9 mouse cellular contexts compared by ENCODE assay signal in genomic region chr9:69334106-69334505, GRCm38 (mm10).
A peak's percentile ranks its signal among the peaks of the same experiment; 100 is the strongest.
DNase-seq lines count a peak whose midpoint lies in the region; ATAC-seq and TF ChIP-seq lines count a peak whose summit lies in the region.
"Had no signal": no experiment of that assay in that cellular context is flagged by ENCODE, and none has a peak within 500 bp of the region (broad histone marks: within the 10 kb centered on the region; RNA-seq: fewer than 3 reads in every experiment).

No protein-coding gene starts in this region.

- no peak overlapping the region for H3K27ac ChIP-seq in limb, embryonic 14.5 days (replicated peaks; ENCODE audit: low read depth, low read length)
- H3K27ac ChIP-seq in limb, embryonic 10.5 days = no peak overlapping the region
- no peak overlapping the region for H3K27ac ChIP-seq in hindbrain, embryonic 14.5 days
- H3K27ac ChIP-seq: hindbrain, embryonic 10.5 days had no signal

- no peaks in the 10 kb centered on the region for H3K9me3 ChIP-seq in limb, embryonic 14.5 days (ENCODE audit: control insufficient read depth, low read length)
- no peaks in the 10 kb centered on the region for H3K9me3 ChIP-seq in limb, embryonic 10.5 days (replicated peaks)
- no peaks in the 10 kb centered on the region for H3K9me3 ChIP-seq in hindbrain, embryonic 14.5 days (ENCODE audit: control insufficient read depth, low read length)
- H3K9me3 ChIP-seq: hindbrain, embryonic 10.5 days had no signal

- no peaks in the 10 kb centered on the region for H3K27me3 ChIP-seq in limb, embryonic 14.5 days (ENCODE audit: control insufficient read depth, insufficient read depth, low read length)
- peaks cover 4% of the 10 kb centered on the region; the same call in 1 of the 2 replicates for H3K27me3 ChIP-seq in limb, embryonic 10.5 days (ENCODE audit: low read depth, poor library complexity, severe bottlenecking)
- H3K27me3 ChIP-seq in hindbrain, embryonic 14.5 days (ENCODE audit: control insufficient read depth, insufficient read depth, low read length) = no peaks in the 10 kb centered on the region

- no peak overlapping the region for H3K4me2 ChIP-seq in limb, embryonic 14.5 days (replicated peaks; ENCODE audit: low read depth, low read length, severe bottlenecking)
- no peak overlapping the region for H3K4me2 ChIP-seq in hindbrain, embryonic 14.5 days (replicated peaks)

- H3K36me3 ChIP-seq in limb, embryonic 14.5 days (ENCODE audit: control insufficient read depth, insufficient read depth, low read length) = no peaks in the 10 kb centered on the region
- H3K36me3 ChIP-seq in limb, embryonic 10.5 days = no peaks in the 10 kb centered on the region
- no peaks in the 10 kb centered on the region for H3K36me3 ChIP-seq in hindbrain, embryonic 14.5 days (replicated peaks; ENCODE audit: control insufficient read depth, insufficient read depth)
- H3K36me3 ChIP-seq: hindbrain, embryonic 10.5 days had no signal

- WGBS in limb, embryonic 14.5 days = 40% methylated on average over 8 of the region's 8 CpGs
- 88% methylated on average over 8 of the region's 8 CpGs for WGBS in limb, embryonic 10.5 days
- 49% methylated on average over 8 of the region's 8 CpGs for WGBS in hindbrain, embryonic 14.5 days

- peak; percentile 33 for DNase-seq in embryo, embryonic 11 days
- DNase-seq in embryo, embryonic 9.5 days (ENCODE audit: extremely low spot score) = no peak
- DNase-seq in limb, embryonic 14.5 days (ENCODE audit: low spot score) = peak; percentile 77
- DNase-seq in limb, embryonic 10.5 days (ENCODE audit: low spot score) = no peak
- DNase-seq in 3T3-L1 (ENCODE audit: low read depth, low spot score) = peak; percentile 51
- DNase-seq in kidney, postnatal 10 days = peak; percentile 41
- no peak for DNase-seq in hindbrain, embryonic 14.5 days (ENCODE audit: low spot score)
- DNase-seq in right cerebral cortex, postnatal 36 days (ENCODE audit: low spot score in 2 of 2) = no peak

- H3K4me3 ChIP-seq in limb, embryonic 14.5 days (replicated peaks; ENCODE audit: low read length) = no peak overlapping the region
- no peak overlapping the region for H3K4me3 ChIP-seq in limb, embryonic 10.5 days
- H3K4me3 ChIP-seq in hindbrain, embryonic 14.5 days (replicated peaks; ENCODE audit: low read length) = no peak overlapping the region
- H3K4me3 ChIP-seq: hindbrain, embryonic 10.5 days had no signal

- peaks cover 16% of the 10 kb centered on the region for H3K4me1 ChIP-seq in limb, embryonic 14.5 days (ENCODE audit: control insufficient read depth, insufficient read depth, low read length)
- peaks cover 31% of the 10 kb centered on the region for H3K4me1 ChIP-seq in limb, embryonic 10.5 days
- H3K4me1 ChIP-seq in hindbrain, embryonic 14.5 days (replicated peaks; ENCODE audit: control insufficient read depth, insufficient read depth, low read length) = no peaks in the 10 kb centered on the region

- TF ChIP-seq POLR2A in limb, embryonic 14.5 days (IDR thresholded peaks at IDR 0.05; ENCODE audit: borderline replicate concordance, extremely low read depth, insufficient read depth, insufficient read length) = no peak

- no peak for ATAC-seq in limb, embryonic 14.5 days (ENCODE audit: low FRiP score, low read depth)
- ATAC-seq in hindbrain, embryonic 14.5 days (ENCODE audit: low FRiP score) = no peak

- no peak overlapping the region for H3K9ac ChIP-seq in limb, embryonic 14.5 days (ENCODE audit: low read depth, low read length, severe bottlenecking)
- H3K9ac ChIP-seq in hindbrain, embryonic 14.5 days = no peak overlapping the region

Comparison
In these comparisons a context has a peak if more than half of its experiments do, and no peak if none do; other contexts are left out.
1. DNase-seq: peak in embryo, embryonic 11 days (single experiment), limb, embryonic 14.5 days (single experiment), 3T3-L1 (single experiment) and kidney, postnatal 10 days (single experiment); none in embryo, embryonic 9.5 days (single experiment), limb, embryonic 10.5 days (single experiment), hindbrain, embryonic 14.5 days (single experiment) and right cerebral cortex, postnatal 36 days (0 of 2).